Mouse (Mus musculus): ENCODE results near the gene Gm9844. TPM values are rescaled to one million over a fixed set of nuclear protein-coding genes. Genes with fewer than 3 reads are reported as not detected.

The Gm9844 gene
- total and polyA plus RNA-seq, 2 experiments: not detected

GRCm38 (mm10) chr7:24850162-24850561, 11.9 kb upstream of the Gm9844 start:
- Histone ChIP-seq H3K9ac (ENCODE audit: low read depth, low read length) (no peak overlapping the region), H3K4me1 (ENCODE audit: control insufficient read depth, insufficient read depth, low read length) (peaks cover 8% of the 10 kb centered on the region), H3K27ac (replicated peaks; ENCODE audit: insufficient read depth, low read depth, low read length) (peak overlapping the region; percentile 80), H3K36me3 (ENCODE audit: control insufficient read depth, insufficient read depth, low read length) (no peaks in the 10 kb centered on the region), H3K27me3 (ENCODE audit: control insufficient read depth, insufficient read depth, low read length) (no peaks in the 10 kb centered on the region), H3K79me2 (ENCODE audit: control insufficient read depth, insufficient read depth, low read length) (no peaks in the 10 kb centered on the region), H3K4me3 (ENCODE audit: insufficient read depth, low read depth, low read length) (no peak overlapping the region)
- WGBS: 11% methylated on average over 5 of the region's 5 CpGs
- DNase-seq (ENCODE audit: extremely low read depth, low read depth, low spot score): no peak
- TF ChIP-seq CTCF (IDR thresholded peaks at IDR 0.05; ENCODE audit: low read depth, low read length) (no peak), POLR2A (IDR thresholded peaks at IDR 0.05; ENCODE audit: extremely low read depth, insufficient read depth, low read length) (no peak)

GRCm38 (mm10) chr7:24850899-24851303, 11.1 kb upstream of the Gm9844 start:
- 24% methylated on average over 6 of the region's 6 CpGs for WGBS
- Histone ChIP-seq H3K27ac (replicated peaks; ENCODE audit: insufficient read depth, low read depth, low read length) (peak overlapping the region; percentile 72), H3K36me3 (ENCODE audit: control insufficient read depth, insufficient read depth, low read length) (no peaks in the 10 kb centered on the region), H3K27me3 (ENCODE audit: control insufficient read depth, insufficient read depth, low read length) (no peaks in the 10 kb centered on the region), H3K4me1 (ENCODE audit: control insufficient read depth, insufficient read depth, low read length) (peaks cover 8% of the 10 kb centered on the region), H3K9ac (ENCODE audit: low read depth, low read length) (no peak overlapping the region), H3K4me3 (ENCODE audit: insufficient read depth, low read depth, low read length) (no peak overlapping the region), H3K79me2 (ENCODE audit: control insufficient read depth, insufficient read depth, low read length) (no peaks in the 10 kb centered on the region)
- TF ChIP-seq CTCF (IDR thresholded peaks at IDR 0.05; ENCODE audit: low read depth, low read length) (no peak), POLR2A (IDR thresholded peaks at IDR 0.05; ENCODE audit: extremely low read depth, insufficient read depth, low read length) (no peak)
- DNase-seq (ENCODE audit: extremely low read depth, low read depth, low spot score): peak; percentile 86

GRCm38 (mm10) chr7:24851596-24852325, 10.3 kb upstream of the Gm9844 start:
- WGBS: 87% methylated on average over 5 of the region's 5 CpGs
- no peak overlapping the region for H3K4me3 ChIP-seq (ENCODE audit: insufficient read depth, low read depth, low read length)

GRCm38 (mm10) chr7:24852557-24853232, 9.3 kb upstream of the Gm9844 start:
- no peaks in the 10 kb centered on the region for H3K36me3 ChIP-seq (ENCODE audit: control insufficient read depth, insufficient read depth, low read length)
- no peak overlapping the region for H3K27ac ChIP-seq (replicated peaks; ENCODE audit: insufficient read depth, low read depth, low read length)
- H3K79me2 ChIP-seq (ENCODE audit: control insufficient read depth, insufficient read depth, low read length): no peaks in the 10 kb centered on the region
- 86% methylated on average over 8 of the region's 8 CpGs for WGBS
- H3K4me3 ChIP-seq (ENCODE audit: insufficient read depth, low read depth, low read length): no peak overlapping the region
- TF ChIP-seq CTCF (IDR thresholded peaks at IDR 0.05; ENCODE audit: low read depth, low read length): no peak
- no peak for TF ChIP-seq POLR2A (IDR thresholded peaks at IDR 0.05; ENCODE audit: extremely low read depth, insufficient read depth, low read length)
- no peak overlapping the region for H3K9ac ChIP-seq (ENCODE audit: low read depth, low read length)
- no peak for DNase-seq (ENCODE audit: extremely low read depth, low read depth, low spot score)
- no peaks in the 10 kb centered on the region for H3K27me3 ChIP-seq (ENCODE audit: control insufficient read depth, insufficient read depth, low read length)
- H3K4me1 ChIP-seq (ENCODE audit: control insufficient read depth, insufficient read depth, low read length): peaks cover 8% of the 10 kb centered on the region

More at GRCm38 (mm10) chr7:24851596-24852325, 10.3 kb upstream of the Gm9844 start:
- H3K9ac ChIP-seq (ENCODE audit: low read depth, low read length): no peak overlapping the region
- peaks cover 8% of the 10 kb centered on the region for H3K4me1 ChIP-seq (ENCODE audit: control insufficient read depth, insufficient read depth, low read length)
- no peak for TF ChIP-seq POLR2A (IDR thresholded peaks at IDR 0.05; ENCODE audit: extremely low read depth, insufficient read depth, low read length)
- TF ChIP-seq CTCF (IDR thresholded peaks at IDR 0.05; ENCODE audit: low read depth, low read length): no peak
- H3K36me3 ChIP-seq (ENCODE audit: control insufficient read depth, insufficient read depth, low read length): no peaks in the 10 kb centered on the region
- H3K27me3 ChIP-seq (ENCODE audit: control insufficient read depth, insufficient read depth, low read length): no peaks in the 10 kb centered on the region
- no peak overlapping the region for H3K27ac ChIP-seq (replicated peaks; ENCODE audit: insufficient read depth, low read depth, low read length)
- no peak for DNase-seq (ENCODE audit: extremely low read depth, low read depth, low spot score)
- no peaks in the 10 kb centered on the region for H3K79me2 ChIP-seq (ENCODE audit: control insufficient read depth, insufficient read depth, low read length)

GRCm38 (mm10) chr7:24853233-24853563, 8.8 kb upstream of the Gm9844 start:
- Histone ChIP-seq H3K27me3 (ENCODE audit: control insufficient read depth, insufficient read depth, low read length) (no peaks in the 10 kb centered on the region), H3K4me3 (ENCODE audit: insufficient read depth, low read depth, low read length) (no peak overlapping the region), H3K27ac (replicated peaks; ENCODE audit: insufficient read depth, low read depth, low read length) (no peak overlapping the region), H3K4me1 (ENCODE audit: control insufficient read depth, insufficient read depth, low read length) (peaks cover 8% of the 10 kb centered on the region), H3K9ac (ENCODE audit: low read depth, low read length) (no peak overlapping the region), H3K36me3 (ENCODE audit: control insufficient read depth, insufficient read depth, low read length) (no peaks in the 10 kb centered on the region), H3K79me2 (ENCODE audit: control insufficient read depth, insufficient read depth, low read length) (no peaks in the 10 kb centered on the region)
- DNase-seq (ENCODE audit: extremely low read depth, low read depth, low spot score): no peak
- TF ChIP-seq POLR2A (IDR thresholded peaks at IDR 0.05; ENCODE audit: extremely low read depth, insufficient read depth, low read length) (no peak), CTCF (IDR thresholded peaks at IDR 0.05; ENCODE audit: low read depth, low read length) (no peak)

GRCm38 (mm10) chr7:24853695-24854094, 8.3 kb upstream of the Gm9844 start:
- H3K4me3 ChIP-seq (ENCODE audit: insufficient read depth, low read depth, low read length): no peak overlapping the region
- TF ChIP-seq POLR2A (IDR thresholded peaks at IDR 0.05; ENCODE audit: extremely low read depth, insufficient read depth, low read length): no peak
- no peak for TF ChIP-seq CTCF (IDR thresholded peaks at IDR 0.05; ENCODE audit: low read depth, low read length)

More at GRCm38 (mm10) chr7:24853695-24854094, 8.3 kb upstream of the Gm9844 start:
- DNase-seq (ENCODE audit: extremely low read depth, low read depth, low spot score): no peak
- WGBS: 71% methylated on average over 7 of the region's 7 CpGs
- Histone ChIP-seq H3K4me1 (ENCODE audit: control insufficient read depth, insufficient read depth, low read length) (peaks cover 8% of the 10 kb centered on the region), H3K27me3 (ENCODE audit: control insufficient read depth, insufficient read depth, low read length) (no peaks in the 10 kb centered on the region), H3K79me2 (ENCODE audit: control insufficient read depth, insufficient read depth, low read length) (no peaks in the 10 kb centered on the region), H3K9ac (ENCODE audit: low read depth, low read length) (no peak overlapping the region), H3K36me3 (ENCODE audit: control insufficient read depth, insufficient read depth, low read length) (no peaks in the 10 kb centered on the region), H3K27ac (replicated peaks; ENCODE audit: insufficient read depth, low read depth, low read length) (no peak overlapping the region)

All from liver, adult 2 months (tissue).